Mouse (Mus musculus): ENCODE measurements around the gene Tex22. TPM values are rescaled to one million over a fixed set of nuclear protein-coding genes. Genes with fewer than 3 reads are reported as not detected.

Tex22 gene
- total RNA-seq (2022) = not detected

DNA sequence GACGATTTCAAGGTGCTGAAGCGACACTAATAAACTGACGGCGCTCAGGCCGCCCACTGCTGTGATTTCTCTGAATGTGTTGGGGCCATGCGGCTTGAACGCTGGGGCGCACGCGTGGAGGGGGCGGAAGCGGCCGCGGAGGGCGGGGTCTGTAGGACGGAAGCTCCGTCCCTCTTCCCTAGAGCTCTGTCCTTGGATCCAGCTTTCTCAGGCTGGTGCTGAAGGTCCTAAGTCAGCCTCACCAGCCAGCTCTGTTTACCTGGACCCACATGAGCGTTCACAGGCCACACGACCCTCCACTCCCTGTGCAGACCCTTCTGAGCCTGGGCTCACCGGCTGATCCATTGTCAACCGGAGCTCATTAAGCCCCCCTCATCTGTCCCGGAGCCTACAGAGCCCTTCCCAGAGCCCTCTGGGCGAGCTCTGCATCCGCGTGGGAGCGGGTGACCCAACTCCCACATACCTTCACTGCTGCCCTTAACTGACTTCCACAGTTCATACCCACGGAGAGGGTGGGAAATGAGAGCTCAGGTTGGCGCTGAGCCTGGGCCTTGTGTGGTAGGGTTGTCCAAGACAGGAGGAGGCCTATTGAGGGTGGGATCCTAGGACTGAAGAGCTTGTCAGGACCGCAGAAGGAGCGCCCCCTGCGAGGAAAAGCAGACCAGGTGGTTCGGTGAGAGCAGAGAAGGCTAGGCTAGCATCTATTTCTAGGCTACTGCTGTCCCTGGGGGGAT lies at the start of gene Tex22:
Gene Tex22, plus strand, starts transcription at position 174 of the 734 bp plus-strand sequence.
- DNase-seq (ENCODE audit: low spot score) = peak; percentile 88

DNA sequence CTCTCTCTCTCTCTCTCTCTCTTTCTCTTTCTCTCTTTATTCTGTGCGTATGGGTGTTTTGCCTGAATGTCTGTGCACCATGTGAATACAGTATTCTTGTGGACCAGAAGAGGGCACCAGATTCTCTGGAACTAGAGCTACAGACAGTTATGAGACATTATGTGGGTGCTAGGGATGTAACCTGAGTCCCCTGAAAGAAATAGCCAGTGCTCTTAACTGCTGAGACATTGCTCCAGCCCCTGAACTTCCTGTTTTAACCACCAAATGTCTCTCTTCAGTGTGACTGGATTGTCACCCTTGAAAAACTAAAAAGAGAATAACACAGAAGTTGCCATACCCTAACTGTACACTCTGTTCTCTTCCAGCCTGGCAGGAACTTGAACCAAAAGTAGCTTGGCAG lies 47.7 kb upstream of the Tex22 start:
- DNase-seq (ENCODE audit: low spot score) = no peak

DNA sequence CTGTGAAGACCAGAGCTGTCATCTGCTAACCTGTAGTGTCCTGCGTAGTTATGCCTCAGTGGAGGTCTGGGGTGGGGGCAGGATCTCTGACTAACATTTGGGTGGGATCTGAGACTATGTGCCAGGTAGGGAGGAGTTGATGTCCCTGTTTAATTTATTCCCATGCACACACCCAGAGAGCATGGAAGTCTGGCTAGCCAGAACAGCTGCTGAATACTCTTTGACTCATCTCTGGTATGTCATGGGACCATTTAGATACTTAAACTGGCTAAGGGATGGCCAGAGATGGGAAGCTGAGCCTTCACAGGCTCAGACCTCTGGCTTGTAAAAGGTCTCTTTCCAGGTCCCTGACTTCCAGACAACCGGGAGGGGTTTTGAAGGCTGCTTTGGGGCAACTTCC lies 46.8 kb upstream of the Tex22 start:
- DNase-seq (ENCODE audit: low spot score) = no peak

DNA sequence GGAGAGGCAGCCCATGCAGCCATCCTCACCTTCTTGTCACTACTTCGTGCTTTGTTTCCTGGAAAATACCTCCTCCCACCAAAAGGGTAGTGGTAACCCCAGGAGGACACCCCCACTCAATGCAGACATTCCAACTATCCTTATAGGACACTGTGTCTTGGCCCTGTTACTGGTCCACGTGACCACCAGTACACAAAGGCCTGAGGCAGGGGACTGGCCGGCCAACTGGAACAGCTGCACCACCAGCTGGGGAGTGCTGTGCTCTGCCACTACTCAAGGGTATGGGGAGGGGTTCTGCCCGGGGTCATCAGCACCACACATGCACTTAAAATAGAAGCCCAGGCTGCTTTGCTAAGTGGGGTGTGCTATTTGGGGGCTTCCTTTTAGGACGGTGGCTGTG lies 46.2 kb upstream of the Tex22 start:
- no peak for DNase-seq (ENCODE audit: low spot score)

DNA sequence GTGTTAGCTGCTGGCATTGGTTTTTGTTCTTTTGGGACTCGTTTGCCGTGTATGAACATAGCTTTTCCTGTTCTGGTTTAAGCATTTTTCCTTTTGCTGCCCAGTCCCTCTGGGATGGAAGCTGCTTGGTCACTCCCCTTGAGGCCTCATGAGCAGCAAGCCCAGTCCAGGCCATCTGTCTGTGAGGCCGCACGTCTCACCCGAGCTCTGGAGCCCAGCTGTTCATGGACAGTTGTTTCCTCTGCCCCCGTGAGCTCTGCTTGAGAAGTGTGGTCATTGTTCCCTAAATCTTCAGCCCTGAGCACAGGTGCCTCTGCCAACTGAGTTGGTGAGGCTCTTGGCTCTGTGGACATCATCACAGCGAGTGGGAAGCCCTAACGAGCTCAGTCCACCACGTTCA lies 45.4 kb upstream of the Tex22 start:
- DNase-seq (ENCODE audit: low spot score) = no peak

DNA sequence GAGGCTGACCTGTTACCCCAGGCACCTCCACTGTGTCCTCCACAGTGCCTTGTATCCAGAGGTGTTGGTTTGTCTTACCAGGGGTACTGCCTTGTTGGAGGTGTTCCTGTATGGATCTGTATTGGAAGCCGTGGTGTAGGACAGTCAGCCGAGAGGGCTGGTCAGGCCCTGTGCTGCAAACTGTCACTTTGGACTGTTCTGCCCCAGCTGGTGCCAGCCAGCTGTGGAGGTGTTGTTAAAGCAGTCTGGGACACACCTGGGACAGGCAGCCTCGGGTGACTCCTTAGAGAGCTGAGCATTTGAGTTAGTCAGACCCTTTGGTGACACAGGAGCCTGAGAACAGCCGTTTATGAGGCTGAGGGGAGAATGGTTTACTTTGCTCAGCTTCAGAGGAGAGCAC lies 44.3 kb upstream of the Tex22 start:
- DNase-seq (ENCODE audit: low spot score) = no peak

DNA sequence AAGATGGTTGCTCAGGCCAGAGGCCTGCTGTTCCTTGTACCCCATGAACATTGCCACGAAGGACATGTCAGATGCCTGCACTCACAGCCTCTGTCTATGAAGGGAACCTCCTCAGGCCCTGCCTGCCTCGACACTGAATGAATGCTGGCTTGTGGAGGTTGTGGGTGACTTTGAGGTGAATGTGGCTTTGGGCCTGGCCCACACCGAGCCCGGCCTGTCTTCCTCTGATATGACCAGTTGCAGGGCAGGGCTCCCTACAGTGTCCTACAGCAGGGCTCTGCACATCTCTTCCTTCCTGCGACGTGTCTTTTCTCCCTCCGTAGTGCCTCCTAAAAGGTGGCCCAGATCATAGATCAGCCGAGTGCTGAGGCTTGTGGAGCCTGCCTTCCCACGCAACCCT lies 43.3 kb upstream of the Tex22 start:
- DNase-seq (ENCODE audit: low spot score) = no peak

DNA sequence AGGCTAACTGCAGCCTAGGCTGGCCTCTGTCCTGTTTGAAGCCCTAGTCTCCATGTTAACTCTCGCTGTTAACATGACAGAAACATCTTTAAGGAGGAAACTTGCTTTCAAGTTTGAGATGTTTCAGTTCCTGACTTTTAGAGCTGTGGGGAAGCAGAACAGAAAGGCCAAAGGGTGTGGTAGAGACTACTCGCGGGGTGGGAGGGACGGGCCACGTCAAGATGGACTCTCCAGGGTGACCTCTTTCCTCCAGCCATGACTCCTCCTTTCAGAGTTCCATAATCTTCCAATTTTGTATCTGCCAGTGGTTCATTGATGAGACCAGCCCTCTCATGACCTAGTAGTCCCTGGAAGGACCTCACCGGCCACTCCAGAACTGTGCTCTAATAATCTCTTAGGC lies 42.9 kb upstream of the Tex22 start:
- DNase-seq (ENCODE audit: low spot score) = no peak

DNA sequence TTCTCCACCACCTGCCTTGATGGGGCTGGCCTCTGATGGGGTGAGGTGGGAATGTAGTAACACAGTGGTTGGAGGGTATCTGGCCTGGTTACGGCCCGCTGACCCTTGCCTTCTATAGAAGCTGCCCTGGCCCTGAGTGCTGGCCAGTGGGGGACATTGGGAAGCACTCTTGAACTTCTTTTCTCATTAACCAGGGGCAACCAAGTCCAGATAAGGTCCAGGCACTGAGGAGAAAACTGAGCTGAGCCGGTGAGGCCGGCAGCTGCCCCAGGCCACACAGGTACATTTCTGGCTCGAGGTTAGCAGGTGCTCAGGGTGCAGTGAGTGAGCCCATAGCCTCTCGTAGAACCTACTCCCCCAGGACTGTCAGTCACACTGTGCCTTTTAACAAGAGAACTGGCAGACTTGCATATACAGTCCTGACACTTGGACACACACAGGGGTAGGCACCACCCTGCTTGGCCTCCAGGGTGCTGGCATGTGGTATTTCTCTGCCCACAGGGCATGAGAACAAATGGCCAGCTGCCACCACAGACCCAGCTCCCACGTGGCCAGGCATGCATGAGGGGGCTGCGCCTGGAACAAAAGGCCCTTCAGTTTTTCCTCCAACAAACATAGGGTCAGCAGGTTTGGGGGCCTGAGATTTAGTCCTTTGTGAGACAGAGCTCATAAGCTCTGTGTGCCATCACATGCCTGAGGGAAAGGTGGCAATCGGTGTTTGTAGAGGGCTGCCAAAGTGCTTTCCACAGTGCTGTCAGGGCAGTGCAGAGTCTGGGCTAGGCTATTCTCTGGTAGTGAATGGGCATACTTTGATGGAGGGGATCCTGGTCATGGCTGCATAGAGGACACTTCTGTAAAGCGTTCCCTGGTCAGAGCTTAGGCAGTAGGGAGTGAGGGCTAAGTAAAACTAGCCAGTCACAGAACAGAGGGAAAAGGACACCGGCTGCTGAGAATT lies 41.7 kb upstream of the Tex22 start:
- DNase-seq (ENCODE audit: low spot score) = no peak

DNA sequence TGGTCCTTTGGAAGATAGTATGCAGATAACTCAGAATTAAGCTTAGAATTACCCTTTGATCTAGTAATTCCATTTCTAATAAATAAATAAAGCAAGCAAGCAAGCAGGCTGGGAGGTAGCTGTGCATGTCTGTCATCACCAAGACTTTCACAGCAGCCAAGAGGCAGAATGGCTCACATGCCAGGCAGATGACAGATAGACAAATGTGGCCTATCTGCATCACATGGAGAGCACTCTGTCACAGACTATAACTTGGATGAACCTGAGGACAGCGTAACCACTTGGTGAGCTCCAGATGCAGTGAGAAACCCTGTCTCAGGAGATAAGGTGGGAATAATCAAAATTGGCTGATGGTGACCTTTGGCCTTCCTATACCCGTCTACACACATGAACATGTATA lies 39.2 kb upstream of the Tex22 start:
- no peak for DNase-seq (ENCODE audit: low spot score)

DNA sequence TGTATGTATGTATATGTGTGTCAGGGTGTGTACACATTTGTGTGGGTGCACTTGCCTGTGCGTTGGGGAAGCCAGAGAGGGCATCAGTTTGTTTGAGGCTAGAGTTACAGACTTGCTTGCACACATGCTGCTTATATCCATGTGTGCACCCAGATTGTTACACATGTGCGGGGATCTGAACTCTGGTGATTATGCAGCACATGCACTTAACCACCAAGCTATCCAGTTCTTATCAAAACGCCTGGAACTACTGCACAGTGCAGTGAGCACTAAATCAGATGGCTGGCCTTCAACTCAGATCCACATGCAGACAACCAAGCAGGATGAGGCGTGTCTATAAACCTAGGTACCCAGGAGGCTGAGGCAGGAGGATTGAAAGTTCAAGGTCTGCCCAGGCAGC lies 37.3 kb upstream of the Tex22 start:
- no peak for DNase-seq (ENCODE audit: low spot score)

DNA sequence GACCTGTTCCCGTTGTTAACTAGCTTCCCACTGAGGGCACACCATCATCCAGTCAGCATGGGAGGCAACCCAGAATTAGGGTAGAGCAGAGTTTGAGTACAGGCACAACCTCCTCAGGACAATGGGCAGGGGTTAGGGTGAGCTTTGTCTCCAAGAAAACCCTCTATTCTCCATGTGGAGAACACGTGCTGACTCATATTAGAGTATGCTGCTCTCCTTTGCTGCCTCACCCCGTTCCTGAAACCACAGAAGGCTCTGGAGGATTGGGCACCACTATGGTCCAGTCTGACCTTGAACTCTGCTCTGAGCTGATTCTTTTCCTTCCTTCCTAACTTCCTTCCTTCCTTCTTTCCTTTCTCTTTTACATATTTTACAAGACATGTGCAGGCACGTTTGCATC lies 35.9 kb upstream of the Tex22 start:
- no peak for DNase-seq (ENCODE audit: low spot score)

DNA sequence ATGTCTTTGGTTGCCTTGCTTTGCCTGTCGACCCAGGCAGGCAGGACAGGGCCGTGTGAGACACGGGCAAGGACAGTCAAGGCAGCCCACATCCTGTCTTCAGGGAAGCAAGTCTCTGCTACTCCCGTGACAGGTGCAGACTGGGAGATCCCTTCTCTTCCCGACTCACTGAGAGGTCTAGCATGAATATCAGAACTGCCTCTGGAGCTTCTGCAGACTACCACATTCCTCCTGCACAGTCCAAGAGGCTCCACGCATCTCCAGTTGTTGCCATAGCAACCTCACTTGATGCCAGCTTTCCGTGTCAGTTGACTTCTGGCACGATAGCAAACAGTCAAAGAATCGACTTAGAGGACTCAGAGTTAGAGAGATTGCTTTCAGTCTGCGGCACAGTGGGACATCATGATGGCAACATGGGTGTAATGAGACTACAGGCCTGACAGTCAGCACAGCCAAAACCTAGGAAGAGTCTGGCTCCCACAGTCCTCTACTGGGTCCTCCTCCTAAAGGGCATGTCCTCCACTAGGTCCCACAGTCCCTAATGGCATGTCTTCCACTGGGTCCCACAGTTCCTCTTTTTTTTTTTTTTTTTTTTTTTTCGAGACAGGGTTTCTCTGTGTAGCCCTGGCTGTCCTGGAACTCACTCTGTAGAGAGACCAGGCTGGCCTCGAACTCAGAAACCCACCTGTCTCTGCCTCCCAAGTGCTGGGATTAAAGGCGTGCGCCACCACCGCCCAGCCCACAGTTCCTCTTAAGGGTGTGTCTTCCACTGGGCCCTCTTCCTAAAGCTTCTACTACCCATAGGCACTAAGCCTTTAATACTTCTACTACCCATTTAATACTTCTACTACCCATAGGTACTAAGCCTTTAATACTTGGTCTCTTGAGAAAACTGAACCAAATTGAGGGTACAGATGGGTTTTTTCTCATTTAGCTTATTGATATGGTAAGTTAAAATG lies 32.5 kb upstream of the Tex22 start:
- DNase-seq (ENCODE audit: low spot score) = no peak

DNA sequence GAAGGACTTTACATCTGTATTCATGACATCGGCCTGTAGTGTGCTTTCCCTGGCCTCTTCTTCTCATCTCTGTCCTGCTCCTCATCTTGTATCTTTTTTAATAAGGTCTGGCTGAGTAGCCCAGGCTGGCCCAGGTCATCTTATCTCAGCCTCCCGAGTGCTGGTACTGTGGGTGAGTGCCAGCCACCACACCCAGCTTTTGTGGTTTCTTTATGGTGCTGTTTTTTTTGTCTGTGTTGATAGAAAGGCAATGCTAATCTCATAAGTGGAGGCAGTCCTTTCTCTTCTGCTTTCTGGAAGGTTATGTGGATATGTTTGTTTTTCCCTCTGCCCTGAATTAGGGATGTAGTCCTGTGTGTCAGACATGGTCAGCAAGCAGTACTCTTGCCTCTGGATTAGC lies 31.8 kb upstream of the Tex22 start:
- DNase-seq (ENCODE audit: low spot score) = no peak

DNA sequence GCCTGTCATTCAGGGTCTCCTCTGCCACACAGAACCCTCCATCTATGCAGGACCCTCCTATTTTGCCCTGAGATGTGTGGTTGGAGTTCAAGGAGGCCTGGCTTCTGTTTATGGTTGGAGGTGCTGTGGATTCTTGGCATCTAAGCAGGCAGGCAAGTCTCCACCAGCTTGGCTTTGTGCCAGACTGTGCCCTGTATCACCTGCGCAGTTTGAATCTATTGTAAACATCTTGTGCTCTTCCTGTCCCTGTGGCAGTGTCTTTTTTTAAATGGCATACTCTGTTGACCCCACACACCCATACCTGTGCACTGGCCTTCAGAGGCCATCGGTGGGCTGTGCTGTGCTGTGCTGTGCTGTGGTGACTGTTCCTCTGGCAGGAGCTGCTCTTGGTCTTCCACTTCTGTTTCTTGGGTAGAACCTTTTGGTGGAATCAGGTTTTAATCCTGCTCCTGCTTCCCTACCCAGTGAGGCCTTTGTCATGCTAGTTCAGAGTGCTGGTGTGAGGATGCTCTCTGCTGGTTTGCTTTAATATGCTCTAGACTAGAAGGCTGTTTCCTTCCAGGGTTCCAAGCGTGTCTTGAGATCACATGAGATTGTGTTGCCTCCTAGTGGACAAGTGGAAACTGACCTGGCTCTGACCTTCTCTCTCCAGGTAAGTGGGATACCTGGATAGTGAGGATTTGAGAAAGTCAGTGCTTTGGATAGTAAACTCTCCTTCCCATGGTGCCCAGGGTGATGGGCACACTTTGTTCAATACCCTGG lies 29.2 kb upstream of the Tex22 start:
- DNase-seq (ENCODE audit: low spot score) = peak; percentile 40

DNA sequence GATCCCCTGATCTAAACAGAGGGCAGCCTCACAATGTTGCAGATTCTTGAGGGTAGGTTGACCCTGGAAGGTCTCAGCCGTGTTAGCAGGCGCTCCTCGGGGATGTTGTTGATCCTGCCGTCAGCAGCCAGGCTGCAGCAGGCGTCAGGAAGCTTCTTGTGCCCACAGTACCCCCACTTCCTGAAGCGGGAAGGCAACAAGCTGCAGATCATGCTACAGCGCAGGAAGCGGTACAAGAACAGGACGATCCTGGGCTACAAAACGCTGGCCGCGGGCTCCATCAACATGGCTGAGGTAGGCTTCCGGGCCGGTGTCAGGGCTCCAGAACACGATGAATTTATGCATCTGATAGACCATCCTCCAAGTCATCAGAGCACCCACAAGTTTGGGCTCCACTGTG lies 27.4 kb upstream of the Tex22 start:
- no peak for DNase-seq (ENCODE audit: low spot score)

DNA sequence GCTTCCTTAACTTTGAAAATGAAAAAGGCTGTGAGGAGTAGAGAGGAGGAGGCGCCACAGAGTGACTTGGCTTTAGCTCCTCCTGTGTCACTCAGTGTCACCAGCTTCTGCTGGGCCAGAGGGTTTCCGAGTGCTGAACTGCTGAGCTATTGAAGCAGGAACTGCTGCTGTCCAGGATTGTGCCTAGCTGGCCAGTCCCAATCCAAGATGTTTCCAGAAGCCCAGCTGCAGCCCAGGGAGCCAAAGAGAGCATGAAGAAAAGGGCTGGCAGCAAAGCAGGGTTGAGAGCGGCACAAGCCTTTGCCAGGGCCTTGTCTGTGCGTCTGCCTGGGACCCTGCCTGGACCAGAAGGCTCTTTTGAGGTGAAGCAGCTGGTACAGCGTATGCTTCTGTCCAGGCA lies 26.2 kb upstream of the Tex22 start:
- DNase-seq (ENCODE audit: low spot score) = no peak

DNA sequence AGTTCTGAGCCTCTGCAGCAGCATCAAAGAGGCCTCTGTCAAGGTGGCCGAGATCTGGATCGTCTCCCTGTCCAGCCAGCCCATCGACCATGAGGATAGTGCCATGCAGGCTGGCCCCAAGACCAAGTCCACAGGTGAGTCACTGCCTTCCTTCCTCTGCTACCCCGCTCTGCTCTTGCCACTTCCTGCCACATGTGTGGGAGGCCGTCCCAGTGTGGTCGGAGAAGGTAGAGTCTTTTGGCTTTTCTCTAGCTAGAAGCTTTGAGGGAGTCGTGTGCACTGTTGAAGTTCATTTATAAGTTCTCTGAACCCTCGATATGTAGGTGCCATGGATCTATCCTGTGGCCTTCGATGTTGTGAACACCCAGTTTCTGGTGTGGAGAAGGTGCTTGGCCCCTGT lies 24.5 kb upstream of the Tex22 start:
- DNase-seq (ENCODE audit: low spot score) = no peak

DNA sequence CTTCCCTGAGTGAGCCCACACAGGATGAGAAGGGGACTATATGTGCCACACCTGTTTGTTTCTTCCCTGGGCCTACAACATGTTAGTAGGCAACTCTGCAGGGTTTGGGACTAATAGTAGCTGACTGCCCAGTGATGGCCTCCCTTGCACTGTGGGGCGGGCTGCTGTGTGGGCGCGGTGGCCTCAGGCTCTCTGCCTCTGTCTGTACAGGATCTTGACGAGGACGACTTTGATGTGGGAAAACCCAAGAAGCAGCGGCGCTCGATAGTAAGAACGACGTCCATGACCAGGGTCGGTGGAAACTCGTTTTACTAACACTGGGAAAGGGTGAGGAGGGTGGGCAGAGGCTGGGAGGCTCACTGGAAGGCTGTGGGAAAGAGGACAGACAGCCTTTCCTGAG lies 23.6 kb upstream of the Tex22 start:
- no peak for DNase-seq (ENCODE audit: low spot score)

DNA sequence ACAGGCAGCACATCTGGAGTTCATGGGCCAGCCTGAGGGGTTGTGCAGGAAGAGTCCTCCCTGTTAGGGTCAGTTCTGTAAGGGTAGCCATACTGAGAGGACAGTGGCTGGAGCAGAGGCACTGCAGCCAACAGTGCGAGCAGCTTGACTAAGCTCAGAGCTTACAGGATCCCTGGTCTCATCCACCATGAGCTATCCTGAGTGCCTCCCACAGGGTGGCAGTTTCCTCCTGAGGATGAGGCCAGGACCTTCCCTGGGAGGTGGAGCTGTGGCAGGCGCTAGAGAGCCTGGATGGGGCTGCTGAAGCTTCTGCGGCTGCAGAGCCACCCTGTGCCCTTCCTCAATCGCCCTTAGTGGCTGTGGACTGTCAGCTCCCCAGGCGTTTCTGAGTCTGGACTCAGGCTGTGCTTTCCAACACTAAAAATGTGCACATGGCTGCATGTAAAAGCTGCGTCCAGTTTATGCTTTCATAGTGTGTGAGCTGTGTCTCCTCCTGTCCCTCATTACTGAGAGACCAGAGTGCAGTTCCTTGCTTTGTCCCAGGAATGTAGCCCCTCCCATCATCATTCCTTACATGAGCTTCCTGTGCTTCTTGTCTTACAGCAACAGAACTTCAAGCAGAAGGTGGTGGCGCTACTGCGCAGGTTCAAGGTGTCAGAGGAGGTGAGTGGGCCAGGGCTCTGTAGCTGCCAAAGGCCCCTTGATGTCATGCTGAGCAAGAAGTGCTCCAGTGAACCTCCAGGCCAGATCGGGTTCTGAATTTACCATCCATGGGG lies 22.5 kb upstream of the Tex22 start:
- no peak for DNase-seq (ENCODE audit: low spot score)
